Mouse (Mus musculus): Measurements from ENCODE around the gene Rptor.

Rptor gene

DNA sequence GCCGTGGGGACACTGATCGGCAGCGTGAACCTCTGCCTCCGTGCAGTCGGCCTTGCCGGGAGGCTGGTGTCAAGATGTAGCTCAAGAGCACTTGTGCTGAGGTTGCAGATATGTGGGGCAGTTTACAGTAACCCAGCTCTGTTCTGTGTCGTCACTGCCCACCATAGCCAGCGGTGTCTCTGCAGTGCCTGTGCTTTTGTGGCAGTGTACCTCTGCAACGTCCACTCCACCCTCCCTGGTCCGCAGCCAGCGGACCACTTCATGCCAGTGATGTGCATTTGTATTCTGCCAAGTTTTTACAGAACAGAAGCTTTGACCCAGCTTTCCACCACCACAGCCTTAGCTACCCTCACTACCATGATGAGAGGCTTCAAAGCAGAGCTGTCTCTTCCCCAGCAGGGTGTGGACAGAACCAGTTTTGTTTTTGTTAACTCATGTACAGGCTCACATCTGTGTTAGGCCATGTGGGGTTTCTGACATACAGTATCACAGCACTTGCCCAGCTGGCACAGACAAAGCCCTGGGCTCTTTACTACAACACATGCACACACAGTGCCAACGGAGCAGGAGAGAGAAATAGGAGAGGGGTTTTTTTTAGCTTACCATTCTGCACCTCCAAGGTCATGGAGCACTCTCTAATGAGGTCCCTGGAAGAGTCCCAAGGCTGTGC is 182.1 kb downstream of the Rptor start:
- DNase-seq (ENCODE audit: low spot score in 2 of 2): no peak

DNA sequence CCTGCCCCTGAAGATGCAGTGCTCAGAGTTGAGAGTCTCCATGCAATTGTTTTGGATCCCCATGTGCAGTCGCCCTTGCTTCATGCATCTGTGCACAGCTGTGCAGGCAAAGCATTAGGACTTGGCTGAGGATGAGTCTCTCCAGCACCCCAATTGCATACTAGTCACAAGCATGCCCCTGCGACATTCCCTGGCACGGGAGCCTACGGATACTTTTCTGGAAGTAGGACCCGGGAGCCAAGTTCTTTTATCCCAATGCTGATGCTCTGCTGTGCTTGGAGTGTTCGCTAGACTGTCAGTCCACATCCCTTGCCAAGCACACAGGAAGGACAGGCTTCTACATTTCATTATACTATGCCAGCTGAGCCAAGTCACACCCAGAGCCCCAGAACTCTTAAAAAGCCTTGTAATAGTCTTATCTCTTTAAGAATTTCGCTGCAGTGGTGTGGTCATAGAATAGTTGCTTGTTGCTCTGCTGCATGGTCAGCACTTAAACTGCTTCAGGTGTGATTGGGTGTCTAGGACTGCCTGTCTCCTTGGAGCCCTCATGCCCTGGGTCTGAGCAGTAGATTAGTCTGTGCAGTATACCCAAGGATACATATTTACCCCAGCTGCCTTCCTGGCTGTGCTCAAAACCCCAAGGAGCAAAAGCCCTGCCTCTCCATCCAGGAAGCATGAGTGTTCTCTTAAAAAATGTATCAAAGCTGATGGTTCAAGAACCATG is 183.1 kb downstream of the Rptor start:
- no peak for DNase-seq (ENCODE audit: low spot score in 2 of 2)

DNA sequence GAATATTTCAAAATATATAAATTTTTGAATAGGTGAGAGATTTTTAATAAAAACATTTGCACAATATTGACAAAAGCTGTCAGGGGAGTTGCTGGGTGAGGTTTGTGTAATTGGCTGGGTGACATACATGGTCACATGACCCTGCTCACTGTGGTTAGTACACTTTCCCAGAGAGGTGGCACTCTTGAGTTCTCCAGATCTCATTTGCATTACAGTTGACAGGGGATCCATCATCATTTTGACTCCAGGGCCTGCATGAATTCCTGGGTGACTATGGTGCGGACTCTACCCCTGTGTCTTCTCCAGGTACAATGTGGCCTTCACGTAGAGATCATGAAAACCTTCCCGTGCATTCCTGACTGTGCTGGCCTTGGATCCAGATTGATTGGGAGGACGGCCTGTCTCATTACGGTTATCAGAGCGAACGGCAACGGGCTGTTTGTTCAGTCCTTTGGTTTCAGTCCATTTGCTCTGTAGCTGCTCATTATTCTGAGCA is 183.7 kb downstream of the Rptor start:
- DNase-seq (ENCODE audit: low spot score in 2 of 2): no peak

DNA sequence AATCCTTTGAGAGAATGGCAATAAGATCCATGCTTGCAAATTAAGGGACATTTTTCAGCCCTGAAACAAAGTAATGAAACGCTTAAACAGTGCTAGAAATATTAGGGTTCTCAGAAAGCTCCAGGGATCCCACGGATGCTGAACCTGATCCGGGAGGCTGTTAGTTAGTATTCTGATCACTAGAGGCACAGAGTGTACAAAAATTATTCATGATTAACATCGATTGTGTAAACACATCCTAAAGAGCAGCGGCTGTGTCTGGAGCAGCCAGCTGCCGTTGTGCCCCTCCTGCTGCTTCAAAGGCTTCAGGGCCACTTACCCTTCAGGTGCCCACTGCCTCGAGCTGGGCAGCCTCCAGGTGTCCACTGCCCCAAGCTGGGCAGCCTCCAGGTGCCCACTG is 185.8 kb downstream of the Rptor start:
- no peak for DNase-seq (ENCODE audit: low spot score in 2 of 2)

- DNase-seq (ENCODE audit: low spot score in 2 of 2): no peak
These were observed 186.4 kb downstream of the Rptor start for GRCm38 (mm10) chr11:119788919-119789713.

- DNase-seq (ENCODE audit: low spot score in 2 of 2): no peak
These were observed 189.3 kb downstream of the Rptor start for GRCm38 (mm10) chr11:119791923-119792564.

GRCm38 (mm10) chr11:119793378-119793777 is 190.7 kb downstream of the Rptor start:
- no peak for DNase-seq (ENCODE audit: low spot score in 2 of 2)

- DNase-seq (ENCODE audit: low spot score in 2 of 2): no peak
These were observed 191.3 kb downstream of the Rptor start for GRCm38 (mm10) chr11:119794020-119794419.

DNA sequence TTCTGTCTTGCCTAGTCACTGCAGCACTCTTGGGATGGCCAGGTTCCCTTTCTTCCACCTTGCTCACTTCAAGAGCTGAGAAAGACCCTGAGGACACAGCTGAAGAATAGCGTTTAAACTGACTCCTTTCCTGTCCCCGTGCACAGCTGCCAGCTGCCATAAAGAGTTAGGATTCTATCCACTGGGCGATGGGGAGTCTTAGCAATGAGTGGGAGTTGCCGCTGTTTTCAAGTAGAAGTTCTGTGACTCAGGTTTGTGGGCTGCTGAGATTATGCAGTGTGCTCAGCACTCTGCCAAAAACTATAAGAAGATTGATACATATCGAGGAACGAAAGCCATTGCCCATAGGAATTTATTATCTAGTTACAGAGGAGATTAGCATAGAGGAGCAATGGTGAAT is 192.0 kb downstream of the Rptor start:
- no peak for DNase-seq (ENCODE audit: low spot score in 2 of 2)

- no peak for DNase-seq (ENCODE audit: low spot score in 2 of 2)
These were observed 193.7 kb downstream of the Rptor start for GRCm38 (mm10) chr11:119796406-119796805.

DNA sequence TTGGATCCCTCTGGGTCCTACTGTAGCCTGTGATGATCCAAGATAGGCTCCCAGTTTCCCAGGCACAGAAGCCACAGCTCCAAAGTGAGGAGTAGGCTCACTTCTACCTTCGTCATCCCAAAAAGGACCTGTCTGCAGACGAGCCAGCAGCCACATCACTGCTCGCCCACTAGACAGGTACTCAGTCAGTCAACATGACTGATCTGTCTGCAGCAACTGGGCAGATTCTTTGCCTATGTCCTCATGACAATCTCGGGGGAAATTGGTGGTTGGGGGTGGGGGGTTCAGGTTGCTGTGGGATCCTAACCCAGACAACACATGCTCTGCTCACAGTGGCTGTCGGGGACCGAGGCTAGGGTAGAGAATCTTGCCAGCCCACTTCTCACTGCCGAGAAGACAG is 194.1 kb downstream of the Rptor start:
- no peak for DNase-seq (ENCODE audit: low spot score in 2 of 2)

DNA sequence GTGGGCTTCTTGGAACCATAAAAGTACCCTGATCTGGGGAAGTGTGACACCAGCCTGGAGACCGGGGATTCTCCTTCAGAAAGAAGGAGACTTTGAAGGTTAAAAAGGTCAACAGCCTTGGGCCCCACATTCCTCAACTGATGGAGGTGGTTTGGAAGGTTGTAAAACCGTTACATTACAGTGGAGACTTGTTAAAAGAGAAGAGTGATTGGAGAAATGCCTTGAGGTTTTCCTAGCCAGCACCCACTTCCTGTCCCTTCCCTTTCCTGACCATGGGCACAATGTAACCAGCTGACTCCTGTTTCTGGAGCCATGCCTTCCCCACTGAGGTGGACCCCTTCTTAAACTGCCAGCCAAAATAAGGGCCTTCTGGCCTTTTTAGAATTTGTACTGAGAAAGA is 196.8 kb downstream of the Rptor start:
- DNase-seq (ENCODE audit: low spot score in 2 of 2): no peak

- no peak for DNase-seq (ENCODE audit: low spot score in 2 of 2)
These were observed 199.2 kb downstream of the Rptor start for GRCm38 (mm10) chr11:119801855-119802254.

- no peak for DNase-seq (ENCODE audit: low spot score in 2 of 2)
These were observed 200.2 kb downstream of the Rptor start for GRCm38 (mm10) chr11:119802947-119803346.

- DNase-seq (ENCODE audit: low spot score in 2 of 2): no peak
These were observed 201.7 kb downstream of the Rptor start for GRCm38 (mm10) chr11:119804392-119804791.

GRCm38 (mm10) chr11:119805112-119805750 is 202.5 kb downstream of the Rptor start:
- no peak for DNase-seq (ENCODE audit: low spot score in 2 of 2)

DNA sequence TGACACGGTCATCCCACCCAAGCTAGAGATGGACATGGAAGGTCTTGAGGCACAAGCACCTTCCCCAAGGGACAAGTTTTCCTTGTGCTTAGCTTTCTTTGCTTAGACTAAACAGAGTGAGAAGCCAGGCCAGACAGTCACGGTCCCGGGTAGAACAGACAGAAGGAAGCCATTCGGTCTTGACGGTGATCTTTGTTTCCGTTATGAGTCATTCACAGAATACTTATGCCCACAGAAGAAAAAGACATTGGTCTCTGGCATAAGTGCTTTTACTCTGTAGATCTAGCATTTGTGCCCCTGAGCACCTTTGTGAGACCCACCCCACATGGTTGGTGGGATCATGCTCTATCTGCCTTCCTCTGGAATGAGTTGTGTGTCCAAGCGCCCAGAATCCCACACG is 203.8 kb downstream of the Rptor start:
- DNase-seq (ENCODE audit: low spot score in 2 of 2): no peak

- DNase-seq (ENCODE audit: low spot score in 2 of 2): no peak
These were observed 204.8 kb downstream of the Rptor start for GRCm38 (mm10) chr11:119807431-119808031.

GRCm38 (mm10) chr11:119808647-119809280 is 206.1 kb downstream of the Rptor start:
- DNase-seq (ENCODE audit: low spot score in 2 of 2): no peak

GRCm38 (mm10) chr11:119809309-119809708 is 206.6 kb downstream of the Rptor start:
- no peak for DNase-seq (ENCODE audit: low spot score in 2 of 2)

- DNase-seq (ENCODE audit: low spot score in 2 of 2): no peak
These were observed 208.3 kb downstream of the Rptor start for GRCm38 (mm10) chr11:119811022-119811421.

Data from spleen, postnatal 14 days (tissue).